ENCODE assay signal across 8 mouse cellular contexts in the genomic region with DNA sequence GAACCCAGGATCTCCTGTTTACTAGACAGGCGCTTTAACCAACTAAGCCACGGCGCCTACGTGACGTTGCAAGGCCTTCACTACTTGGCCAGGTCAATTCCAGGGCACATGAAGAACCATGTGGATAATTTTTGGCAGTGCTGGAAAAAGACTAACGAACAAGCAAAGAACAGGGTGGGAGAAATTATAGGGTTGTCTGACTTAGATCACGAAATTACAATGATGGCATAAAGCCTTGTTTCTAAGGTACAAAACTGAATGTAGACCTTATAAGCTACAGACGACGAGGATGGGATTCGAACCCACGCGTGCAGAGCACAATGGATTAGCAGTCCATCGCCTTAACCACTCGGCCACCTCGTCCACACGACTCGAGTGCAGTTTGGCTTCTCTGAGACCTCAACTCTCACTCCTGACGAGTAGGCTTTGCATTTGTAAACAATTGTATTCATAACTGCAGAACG. TPM values are rescaled to one million over a fixed set of nuclear protein-coding genes. Genes with fewer than 3 reads are reported as not detected.
A peak's percentile ranks its signal among the peaks of the same experiment; 100 is the strongest.
DNase-seq lines count a peak whose midpoint lies in the region; ATAC-seq lines count a peak whose summit lies in the region.

No protein-coding gene starts in this region.

- ATAC-seq in hindbrain, embryonic 14.5 days (ENCODE audit: low FRiP score): peak; percentile 56

- H3K4me3 ChIP-seq in hindbrain, embryonic 14.5 days (replicated peaks; ENCODE audit: low read length): peak overlapping the region; percentile 60

- peak; percentile 94 for DNase-seq in Muller cell, postnatal 12 days (ENCODE audit: inconsistent ontology term)
- DNase-seq in cerebellum, postnatal 10 days: peak; percentile 96 to 97
- peak; percentile 99 for DNase-seq in frontal cortex, postnatal 25 days (ENCODE audit: low spot score in 2 of 2)
- peak; percentile 100 for DNase-seq in hindbrain, embryonic 14.5 days (ENCODE audit: low spot score)
- DNase-seq in left cerebral cortex, adult 11 months (ENCODE audit: low spot score): peak; percentile 87
- DNase-seq in lung, postnatal 4 days: peak; percentile 93 to 97
- DNase-seq in retina, postnatal 1 day: peak; percentile 94
- peak; percentile 96 for DNase-seq in thymus, postnatal 4 days

- 0% methylated on average over 19 of the region's 19 CpGs for WGBS in hindbrain, embryonic 14.5 days

- peak overlapping the region; percentile 80 for H3K4me2 ChIP-seq in hindbrain, embryonic 14.5 days (replicated peaks)

- H3K4me1 ChIP-seq in hindbrain, embryonic 14.5 days (replicated peaks; ENCODE audit: control insufficient read depth, insufficient read depth, low read length): peaks cover 36% of the 10 kb centered on the region

- no peaks in the 10 kb centered on the region for H3K9me3 ChIP-seq in hindbrain, embryonic 14.5 days (ENCODE audit: control insufficient read depth, low read length)

- no peaks in the 10 kb centered on the region for H3K27me3 ChIP-seq in hindbrain, embryonic 14.5 days (ENCODE audit: control insufficient read depth, insufficient read depth, low read length)

- peak overlapping the region; percentile 53 for H3K27ac ChIP-seq in hindbrain, embryonic 14.5 days

- no peaks in the 10 kb centered on the region for H3K36me3 ChIP-seq in hindbrain, embryonic 14.5 days (replicated peaks; ENCODE audit: control insufficient read depth, insufficient read depth)

- H3K9ac ChIP-seq in hindbrain, embryonic 14.5 days: peak overlapping the region; percentile 39; the same call in 1 of the 2 replicates

RNA-seq across cellular contexts. Expression of gene Borcs6, which starts 3.3 kb away (rescaled TPM):
- polyA plus RNA-seq in hindbrain, embryonic 14.5 days (2014; fragmentation: Nextera tagmentation; extraction: Ambion mirVana): 18.6 and 24.3 TPM in 2 replicates

RNA-seq across cellular contexts. Expression of gene Tmem107, which starts 7.8 kb away (rescaled TPM):
- 40.3 and 40.7 TPM in 2 replicates for polyA plus RNA-seq in hindbrain, embryonic 14.5 days (2014; fragmentation: Nextera tagmentation; extraction: Ambion mirVana)

RNA-seq across cellular contexts. Expression of gene Aurkb, which starts 17.3 kb away (rescaled TPM):
- 17.0 and 22.0 TPM in 2 replicates for polyA plus RNA-seq in hindbrain, embryonic 14.5 days (2014; fragmentation: Nextera tagmentation; extraction: Ambion mirVana)

RNA-seq across cellular contexts. Expression of gene Vamp2, which starts 25.5 kb away (rescaled TPM):
- 324 and 368 TPM in 2 replicates for polyA plus RNA-seq in hindbrain, embryonic 14.5 days (2014; fragmentation: Nextera tagmentation; extraction: Ambion mirVana)

RNA-seq across cellular contexts. Expression of gene Per1, which starts 32.2 kb away (rescaled TPM):
- 9.6 and 10.1 TPM in 2 replicates for polyA plus RNA-seq in hindbrain, embryonic 14.5 days (2014; fragmentation: Nextera tagmentation; extraction: Ambion mirVana)

Comparison
In these comparisons a context has a peak if more than half of its experiments do, and no peak if none do; other contexts are left out.
1. Peak in every context shown above with its lines: DNase-seq, ATAC-seq, H3K4me3 ChIP-seq and H3K27ac ChIP-seq.